Mouse (Mus musculus) CH12.LX (cell line): ENCODE measurements around the gene Tmem110.

Experiments
- CTCF ChIP-seq, 2 experiments: IDR thresholded peaks in 1 of 2; conservative IDR thresholded peaks in 1 of 2; 2 replicates each; pipeline ENCODE4 v1.5.1; 2011 to 2012; ENCODE audit warnings: low read depth in 2 of 2, low read length in 2 of 2, improper control_type of control experiment in 1 of 2, inconsistent platforms in 1 of 2, mild to moderate bottlenecking in 1 of 2, moderate library complexity in 1 of 2
- E2F4 ChIP-seq: IDR thresholded peaks from 2 replicates; pipeline ENCODE4 v1.6.1; 2011; ENCODE audit warnings: low read depth, low read length, improper control_type of control experiment; ENCODE audit not compliant: insufficient replicate concordance
- EP300 ChIP-seq: IDR thresholded peaks from 2 replicates; pipeline ENCODE4 v1.6.1; 2011; ENCODE audit warnings: low read length, improper control_type of control experiment
- MAZ ChIP-seq: IDR thresholded peaks from 2 replicates; pipeline ENCODE4 v1.6.1; 2012; ENCODE audit warnings: low read depth, mild to moderate bottlenecking, inconsistent platforms, low read length, improper control_type of control experiment, moderate library complexity
- MXI1 ChIP-seq: IDR thresholded peaks from 2 replicates; pipeline ENCODE4 v1.6.1; 2011; ENCODE audit warnings: mild to moderate bottlenecking, low read depth, low read length, improper control_type of control experiment
- MYC ChIP-seq: IDR thresholded peaks from 2 replicates; pipeline ENCODE4 v1.6.1; 2011; ENCODE audit warnings: low read depth, mild to moderate bottlenecking, improper control_type of control experiment, low read length
- POLR2A ChIP-seq: IDR thresholded peaks from 2 replicates; pipeline ENCODE4 v1.6.1; 2011; ENCODE audit warnings: low read depth, mild to moderate bottlenecking, improper control_type of control experiment, low read length
- RCOR1 ChIP-seq: conservative IDR thresholded peaks from 2 replicates; pipeline ENCODE4 v1.6.1; 2012; ENCODE audit warnings: low read depth, mild to moderate bottlenecking, inconsistent platforms, low read length, improper control_type of control experiment
- USF2 ChIP-seq: conservative IDR thresholded peaks from 2 replicates; pipeline ENCODE4 v1.6.1; 2011; ENCODE audit warnings: low read depth, low read length, improper control_type of control experiment
- ZNF384 ChIP-seq: IDR thresholded peaks from 2 replicates; pipeline ENCODE4 v1.6.1; 2012; ENCODE audit warnings: low read depth, low read length, improper control_type of control experiment, inconsistent platforms

DNA sequence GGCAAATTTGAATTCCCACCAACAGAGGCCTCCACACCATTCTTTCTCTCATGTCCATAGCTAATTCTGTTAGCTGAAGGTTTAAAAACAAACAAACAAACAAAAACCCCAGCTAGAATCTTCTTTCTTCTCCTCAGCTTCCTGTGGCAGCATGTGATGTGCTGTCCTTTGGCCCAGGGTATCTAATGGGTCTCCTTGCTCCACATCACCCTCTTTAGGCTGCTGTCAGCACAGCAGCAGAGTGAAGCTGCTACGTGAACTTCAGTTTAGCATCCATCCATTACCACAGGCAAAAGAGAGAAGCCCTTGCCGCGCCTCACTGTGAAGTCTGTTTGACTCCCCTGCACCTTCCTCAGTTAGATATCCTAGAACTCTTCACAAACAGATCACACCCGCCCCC is 32.6 kb downstream of the Tmem110 start:
- TF ChIP-seq RCOR1 (no peak), CTCF (conservative IDR thresholded peaks at IDR 0.05 in 1 of 2, IDR thresholded peaks at IDR 0.05 in 1 of 2; ENCODE audit: low read depth in 2 of 2, low read length in 2 of 2) (peak in 1 of 2 experiments; percentile 69; a peak in 3 of 4 replicates), MYC (no peak), EP300 (no peak), E2F4 (no peak), MAZ (no peak), USF2 (no peak), ZNF384 (no peak), POLR2A (no peak), MXI1 (no peak)
